ENCODE assay signal across 13 mouse cellular contexts in genomic region chr11:114554576-114554975, GRCm38 (mm10).
DNase-seq lines count a peak whose midpoint lies in the region; ATAC-seq lines count a peak whose summit lies in the region.
"Had no signal": no experiment of that assay in that cellular context is flagged by ENCODE, and none has a peak within 500 bp of the region (broad histone marks: within the 10 kb centered on the region; RNA-seq: fewer than 3 reads in every experiment).

No protein-coding gene starts in this region.

- peaks cover 9% of the 10 kb centered on the region for H3K4me1 ChIP-seq in heart, embryonic 16.5 days (ENCODE audit: control insufficient read depth, insufficient read depth, low read length)
- H3K4me1 ChIP-seq in kidney, embryonic 14.5 days (ENCODE audit: control insufficient read depth, insufficient read depth, low read length), result peaks cover 7% of the 10 kb centered on the region
- H3K4me1 ChIP-seq: forebrain, embryonic 15.5 days had no signal

- no peak for ATAC-seq in heart, embryonic 16.5 days (replicated peaks; ENCODE audit: extremely low read depth, insufficient read depth, low FRiP score)
- peak; percentile 66 for ATAC-seq in megakaryocyte, adult 5-6 weeks (ENCODE audit: poor library complexity, severe bottlenecking)
- ATAC-seq in kidney, embryonic 14.5 days (ENCODE audit: low FRiP score, low TSS enrichment), result no peak
- ATAC-seq: forebrain, embryonic 15.5 days had no signal

- no peak overlapping the region for H3K4me3 ChIP-seq in heart, embryonic 16.5 days (ENCODE audit: low read length)
- no peak overlapping the region for H3K4me3 ChIP-seq in kidney, embryonic 14.5 days (ENCODE audit: low read length)
- H3K4me3 ChIP-seq: embryonic facial prominence, embryonic 12.5 days; forebrain, embryonic 15.5 days; hindbrain, embryonic 15.5 days; limb, embryonic 13.5 days had no signal

- no peaks in the 10 kb centered on the region for H3K9me3 ChIP-seq in heart, embryonic 16.5 days (replicated peaks; ENCODE audit: control insufficient read depth, low read length)
- no peaks in the 10 kb centered on the region for H3K9me3 ChIP-seq in kidney, embryonic 14.5 days (ENCODE audit: control insufficient read depth, low read length)
- H3K9me3 ChIP-seq: embryonic facial prominence, embryonic 12.5 days; forebrain, embryonic 15.5 days; hindbrain, embryonic 15.5 days; limb, embryonic 13.5 days had no signal

- DNase-seq in heart, adult 8-10 months (ENCODE audit: low spot score), result no peak
- DNase-seq in 416B (ENCODE audit: low read depth) (peak; percentile 75), R1 (ENCODE audit: low read depth, low spot score) (peak; percentile 80)
- no peak for DNase-seq in right cerebral cortex, postnatal 36 days (ENCODE audit: low spot score in 2 of 2)
- DNase-seq in cerebellum, postnatal 36 days, result no peak
- DNase-seq: layer of hippocampus, adult 9-11 months had no signal

- peak overlapping the region; percentile 49; the same call in 1 of the 2 replicates for H3K27ac ChIP-seq in heart, embryonic 16.5 days (ENCODE audit: low read length)
- H3K27ac ChIP-seq in kidney, embryonic 14.5 days (ENCODE audit: low read depth, low read length), result no peak overlapping the region
- H3K27ac ChIP-seq: embryonic facial prominence, embryonic 12.5 days; forebrain, embryonic 15.5 days; hindbrain, embryonic 15.5 days; limb, embryonic 13.5 days had no signal

- H3K36me3 ChIP-seq in heart, embryonic 16.5 days (ENCODE audit: control insufficient read depth, insufficient read depth), result no peaks in the 10 kb centered on the region
- H3K36me3 ChIP-seq in kidney, embryonic 14.5 days (ENCODE audit: control insufficient read depth, insufficient read depth, low read length), result no peaks in the 10 kb centered on the region
- H3K36me3 ChIP-seq: embryonic facial prominence, embryonic 12.5 days; forebrain, embryonic 15.5 days; hindbrain, embryonic 15.5 days; limb, embryonic 13.5 days had no signal

- H3K27me3 ChIP-seq in heart, embryonic 16.5 days (ENCODE audit: control insufficient read depth, insufficient read depth, low read length), result peaks cover 5% of the 10 kb centered on the region
- no peaks in the 10 kb centered on the region for H3K27me3 ChIP-seq in kidney, embryonic 14.5 days (ENCODE audit: control insufficient read depth, insufficient read depth, low read length)
- H3K27me3 ChIP-seq: embryonic facial prominence, embryonic 12.5 days; forebrain, embryonic 15.5 days; hindbrain, embryonic 15.5 days had no signal

- no peak overlapping the region for H3K9ac ChIP-seq in heart, embryonic 16.5 days (ENCODE audit: low read length)
- H3K9ac ChIP-seq in kidney, embryonic 14.5 days (ENCODE audit: low read depth, low read length), result no peak overlapping the region
- H3K9ac ChIP-seq: embryonic facial prominence, embryonic 12.5 days; forebrain, embryonic 15.5 days; hindbrain, embryonic 15.5 days; limb, embryonic 13.5 days had no signal

- 52% methylated on average over 5 of the region's 5 CpGs for WGBS in heart, embryonic 16.5 days
- 68% methylated on average over 5 of the region's 5 CpGs for WGBS in kidney, embryonic 14.5 days

- peak overlapping the region; percentile 28; the same call in 1 of the 2 replicates for H3K4me2 ChIP-seq in heart, embryonic 16.5 days (ENCODE audit: low read depth, low read length)
- no peak overlapping the region for H3K4me2 ChIP-seq in kidney, embryonic 14.5 days (replicated peaks; ENCODE audit: low read depth, low read length)
- H3K4me2 ChIP-seq: embryonic facial prominence, embryonic 12.5 days; forebrain, embryonic 15.5 days; hindbrain, embryonic 15.5 days; limb, embryonic 13.5 days had no signal

Comparison
In these comparisons a context has a peak if more than half of its experiments do, and no peak if none do; other contexts are left out.
1. DNase-seq: peak in 416B (single experiment) and R1 (single experiment); none in heart, adult 8-10 months (single experiment), right cerebral cortex, postnatal 36 days (0 of 2) and cerebellum, postnatal 36 days (0 of 2).